ENCODE assay signal across 36 mouse cellular contexts in genomic region chr11:103663119-103663518, GRCm38 (mm10). TPM values are rescaled to one million over a fixed set of nuclear protein-coding genes. Genes with fewer than 3 reads are reported as not detected.
A peak's percentile ranks its signal among the peaks of the same experiment; 100 is the strongest.
DNase-seq lines count a peak whose midpoint lies in the region; ATAC-seq and TF ChIP-seq lines count a peak whose summit lies in the region.
"Had no signal": no experiment of that assay in that cellular context is flagged by ENCODE, and none has a peak within 500 bp of the region (broad histone marks: within the 10 kb centered on the region; RNA-seq: fewer than 3 reads in every experiment).

No protein-coding gene starts in this region.

- 90% methylated on average over 8 of the region's 8 CpGs for WGBS in hindbrain, embryonic 11.5 days

- no peak overlapping the region for H3K4me3 ChIP-seq in layer of hippocampus, adult 2 months
- H3K4me3 ChIP-seq in cortical plate, adult 2 months (ENCODE audit: insufficient read depth, low read length): no peak overlapping the region
- no peak overlapping the region for H3K4me3 ChIP-seq in hindbrain, embryonic 11.5 days (ENCODE audit: low read depth, low read length)
- H3K4me3 ChIP-seq: forebrain, embryonic 10.5 days; forebrain, embryonic 13.5 days; hindbrain, embryonic 13.5 days had no signal

- ATAC-seq in hindbrain, embryonic 11.5 days (ENCODE audit: low FRiP score): no peak
- ATAC-seq: forebrain, embryonic 13.5 days; forebrain, embryonic 16.5 days; hindbrain, embryonic 16.5 days; Patski had no signal

- DNase-seq in layer of hippocampus, adult 2 months (ENCODE audit: low spot score in 2 of 2): peak in 1 of 2 experiments; percentile 57
- no peak for DNase-seq in layer of hippocampus, adult 8-10 months (ENCODE audit: low spot score in 2 of 2)
- peak; percentile 41 for DNase-seq in left cerebral cortex, postnatal 25 days (ENCODE audit: low spot score in 2 of 2)
- no peak for DNase-seq in left cerebral cortex, postnatal 4 days
- no peak for DNase-seq in heart, adult 11 months
- DNase-seq in hindbrain, embryonic 11.5 days (ENCODE audit: low spot score): no peak
- DNase-seq: adrenal gland, adult 2 months; adrenal gland, postnatal 14 days; B cell, adult 2 months; cerebellum, adult 11-12 months; cerebellum, adult 8-10 months; cerebellum, postnatal 10 days; cerebellum, postnatal 36 days; gastrocnemius, postnatal 10 days; gastrocnemius, postnatal 36 days had no signal

- no peak overlapping the region for H3K4me2 ChIP-seq in hindbrain, embryonic 11.5 days (replicated peaks; ENCODE audit: low read depth, low read length)
- H3K4me2 ChIP-seq: forebrain, embryonic 13.5 days; heart, embryonic 11.5 days; hindbrain, embryonic 13.5 days had no signal

- no peak for TF ChIP-seq POLR2A in cortical plate, adult 2 months (IDR thresholded peaks at IDR 0.05; ENCODE audit: extremely low read depth, insufficient read depth, low read length)

- peak overlapping the region; percentile 70; the same call in 1 of the 2 replicates for H3K27ac ChIP-seq in layer of hippocampus, adult 2 months
- H3K27ac ChIP-seq in cortical plate, adult 2 months (ENCODE audit: insufficient read depth, low read length): peak overlapping the region; percentile 85
- no peak overlapping the region for H3K27ac ChIP-seq in hindbrain, embryonic 11.5 days (ENCODE audit: low read depth, low read length)
- H3K27ac ChIP-seq: forebrain, embryonic 10.5 days; forebrain, embryonic 13.5 days; hindbrain, embryonic 13.5 days had no signal

- H3K4me1 ChIP-seq in cortical plate, adult 2 months (ENCODE audit: control insufficient read depth, insufficient read depth, low read length): peaks cover 28% of the 10 kb centered on the region
- peaks cover 2% of the 10 kb centered on the region; the same call in 1 of the 2 replicates for H3K4me1 ChIP-seq in hindbrain, embryonic 11.5 days (replicated peaks; ENCODE audit: control insufficient read depth, insufficient read depth, low read length)

- no peaks in the 10 kb centered on the region for H3K27me3 ChIP-seq in hindbrain, embryonic 11.5 days (ENCODE audit: control insufficient read depth, insufficient read depth, low read length)

- TF ChIP-seq CTCF in layer of hippocampus, adult 2 months (conservative IDR thresholded peaks at IDR 0.05): no peak
- TF ChIP-seq CTCF in cortical plate, adult 2 months (IDR thresholded peaks at IDR 0.05; ENCODE audit: extremely low read depth, insufficient read depth, low read length): no peak

- intact Hi-C loops in left cerebral cortex, postnatal 25 days (cut with DNase I): no loop called here
- intact Hi-C loops in left cerebral cortex, postnatal 4 days (cut with DNase I): no loop called here

- no peak overlapping the region for H3K9ac ChIP-seq in hindbrain, embryonic 11.5 days (ENCODE audit: low read depth, low read length)
- H3K9ac ChIP-seq: forebrain, embryonic 13.5 days; hindbrain, embryonic 13.5 days had no signal

- H3K36me3 ChIP-seq in hindbrain, embryonic 11.5 days (ENCODE audit: control insufficient read depth, insufficient read depth, low read length): no peaks in the 10 kb centered on the region
- H3K36me3 ChIP-seq: forebrain, embryonic 10.5 days; G1E; hindbrain, embryonic 13.5 days had no signal

- no peaks in the 10 kb centered on the region for H3K9me3 ChIP-seq in hindbrain, embryonic 11.5 days (ENCODE audit: control insufficient read depth, low read length)
- H3K9me3 ChIP-seq: forebrain, embryonic 10.5 days; forebrain, embryonic 13.5 days; G1E; hindbrain, embryonic 13.5 days had no signal

RNA-seq across cellular contexts. Expression of gene Rprml, which starts 13.7 kb away (rescaled TPM):
- 100 to 1,000 TPM; 102 to 117 TPM for total RNA-seq in layer of hippocampus, adult 2 months (2021)
- 100 to 1,000 TPM in 1 of 4 experiments, 10 to 100 TPM in 3; 77.2 to 102 (median 98.0) TPM for total RNA-seq in layer of hippocampus, adult 8-10 months (2022)
- 10 to 100 TPM; 84.4 to 96.3 TPM for total RNA-seq in left cerebral cortex, postnatal 25 days (2021)
- total RNA-seq in left cerebral cortex, postnatal 4 days (2021): 10 to 100 TPM; 51.6 to 64.6 TPM
- polyA plus RNA-seq in cortical plate, adult 2 months (2012; rRNA removed): 107 and 122 TPM in 2 replicates
- polyA plus RNA-seq in hindbrain, embryonic 11.5 days (2014; fragmentation: Nextera tagmentation; extraction: Ambion mirVana): not detected in 2 replicates
- total RNA-seq: adrenal gland, postnatal 14 days; CH12.LX; G1E; gastrocnemius, adult 18-20 months; gastrocnemius, postnatal 10 days; gastrocnemius, postnatal 36 days; granulocyte monocyte progenitor cell, adult 5-6 weeks; heart, adult 8-10 months; heart, postnatal 25 days; hematopoietic stem cell, adult 5-6 weeks had no signal
- polyA plus RNA-seq: embryonic facial prominence, embryonic 14.5 days; forebrain, embryonic 10.5 days; G1E; heart, embryonic 14.5 days; hindbrain, embryonic 13.5 days; Patski had no signal

RNA-seq across cellular contexts. Expression of gene Lyzl6, which starts 24.4 kb away (rescaled TPM):
- total RNA-seq in layer of hippocampus, adult 2 months (2021): not detected
- not detected for total RNA-seq in layer of hippocampus, adult 8-10 months (2022)
- total RNA-seq in left cerebral cortex, postnatal 25 days (2021): not detected
- total RNA-seq in left cerebral cortex, postnatal 4 days (2021): not detected
- polyA plus RNA-seq in cortical plate, adult 2 months (2012; rRNA removed): not detected in 2 replicates
- not detected in 2 replicates for polyA plus RNA-seq in hindbrain, embryonic 11.5 days (2014; fragmentation: Nextera tagmentation; extraction: Ambion mirVana)
- total RNA-seq: adrenal gland, adult 2 months; adrenal gland, postnatal 14 days; adrenal gland, postnatal 4 days; CH12.LX; G1E; gastrocnemius, adult 18-20 months; gastrocnemius, postnatal 10 days; gastrocnemius, postnatal 36 days; granulocyte monocyte progenitor cell, adult 5-6 weeks; heart, adult 8-10 months; heart, postnatal 25 days; hematopoietic stem cell, adult 5-6 weeks had no signal
- polyA plus RNA-seq: adrenal gland, adult 2 months; brain, embryonic 14.5 days; embryonic facial prominence, embryonic 11.5 days; embryonic facial prominence, embryonic 14.5 days; forebrain, embryonic 10.5 days; forebrain, embryonic 13.5 days; forebrain, embryonic 16.5 days; G1E; heart, embryonic 11.5 days; heart, embryonic 14.5 days; heart, postnatal 0 days; hindbrain, embryonic 13.5 days; hindbrain, embryonic 16.5 days; Patski had no signal

RNA-seq across cellular contexts. Expression of gene Gosr2, which starts 34.6 kb away (rescaled TPM):
- 10 to 100 TPM; 62.5 to 66.1 TPM for total RNA-seq in layer of hippocampus, adult 2 months (2021)
- total RNA-seq in layer of hippocampus, adult 8-10 months (2022): 10 to 100 TPM; 63.0 to 64.3 (median 64.0) TPM
- 10 to 100 TPM; 70.8 to 72.4 TPM for total RNA-seq in left cerebral cortex, postnatal 25 days (2021)
- total RNA-seq in left cerebral cortex, postnatal 4 days (2021): 10 to 100 TPM; 74.3 to 84.6 TPM
- 92.3 and 99.9 TPM in 2 replicates for polyA plus RNA-seq in cortical plate, adult 2 months (2012; rRNA removed)
- 75.2 and 91.3 TPM in 2 replicates for polyA plus RNA-seq in hindbrain, embryonic 11.5 days (2014; fragmentation: Nextera tagmentation; extraction: Ambion mirVana)

RNA-seq across cellular contexts. Expression of gene Gm884, which starts 42.2 kb away (rescaled TPM):
- not detected for total RNA-seq in layer of hippocampus, adult 2 months (2021)
- total RNA-seq in layer of hippocampus, adult 8-10 months (2022): under 1 TPM in 1 of 4 experiments, not detected in 3; 0.04 TPM
- total RNA-seq in left cerebral cortex, postnatal 25 days (2021): not detected
- not detected for total RNA-seq in left cerebral cortex, postnatal 4 days (2021)
- polyA plus RNA-seq in cortical plate, adult 2 months (2012; rRNA removed): not detected in 2 replicates
- polyA plus RNA-seq in hindbrain, embryonic 11.5 days (2014; fragmentation: Nextera tagmentation; extraction: Ambion mirVana): not detected in 2 replicates
- total RNA-seq: adrenal gland, adult 2 months; adrenal gland, postnatal 14 days; adrenal gland, postnatal 4 days; CH12.LX; gastrocnemius, adult 18-20 months; gastrocnemius, postnatal 10 days; gastrocnemius, postnatal 36 days; granulocyte monocyte progenitor cell, adult 5-6 weeks; heart, adult 8-10 months; heart, postnatal 25 days; hematopoietic stem cell, adult 5-6 weeks had no signal
- polyA plus RNA-seq: adrenal gland, adult 2 months; brain, embryonic 14.5 days; embryonic facial prominence, embryonic 11.5 days; embryonic facial prominence, embryonic 14.5 days; forebrain, embryonic 10.5 days; forebrain, embryonic 13.5 days; forebrain, embryonic 16.5 days; G1E; heart, embryonic 11.5 days; heart, embryonic 14.5 days; heart, postnatal 0 days; hindbrain, embryonic 13.5 days; hindbrain, embryonic 16.5 days; Patski had no signal

Comparison
In these comparisons a context has a peak if more than half of its experiments do, and no peak if none do; other contexts are left out.
1. DNase-seq: peak in left cerebral cortex, postnatal 25 days (2 of 2); none in layer of hippocampus, adult 8-10 months (0 of 2), left cerebral cortex, postnatal 4 days (single experiment), heart, adult 11 months (single experiment) and hindbrain, embryonic 11.5 days (single experiment).